Mouse (Mus musculus): Measurements from ENCODE around the gene Nf2. TPM values are rescaled to one million over a fixed set of nuclear protein-coding genes. Genes with fewer than 3 reads are reported as not detected.

Nf2 gene
- polyA plus RNA-seq (2012; rRNA removed) = 26.1 and 43.5 TPM in 2 replicates

DNA sequence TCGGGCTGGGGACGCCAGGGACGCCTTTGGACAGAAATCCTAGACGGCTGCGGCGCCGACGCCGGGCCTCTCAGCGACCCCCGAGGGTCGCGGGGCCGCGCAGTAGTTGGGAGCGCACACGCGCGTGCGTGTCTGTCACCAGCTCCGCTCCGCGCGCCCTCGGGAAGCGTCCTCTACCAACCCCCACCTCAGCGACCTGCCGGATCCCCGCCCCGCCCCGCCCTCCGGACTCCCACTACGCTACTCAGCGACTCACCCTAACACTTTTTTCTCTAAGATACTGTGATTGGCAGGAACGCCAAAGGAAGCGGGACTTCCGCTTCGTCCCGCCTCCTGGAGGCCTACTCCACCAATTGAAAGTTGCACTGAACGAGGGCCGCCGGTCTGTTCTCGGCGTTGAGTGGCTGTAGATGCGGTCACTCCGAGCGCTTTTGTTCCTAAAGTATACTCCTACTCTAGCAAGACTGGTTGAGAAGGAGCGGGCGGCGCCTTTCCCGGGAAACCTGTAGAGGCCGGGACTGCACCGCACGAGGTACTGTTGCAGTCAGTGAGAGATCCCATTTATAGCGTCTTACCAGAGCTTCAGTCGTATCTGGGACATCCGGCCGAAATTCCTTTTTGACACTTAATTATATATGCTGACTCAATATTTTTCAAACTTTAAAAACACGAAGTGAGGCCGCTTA, at the start of gene Nf2:
Gene Nf2 (minus strand): TSS at position 279 of the 686 bp plus-strand sequence.
- TF ChIP-seq POLR2A (IDR thresholded peaks at IDR 0.05; ENCODE audit: low read depth, low read length) (peak; percentile 48; the same call in 1 of the 2 replicates), CTCF (IDR thresholded peaks at IDR 0.05; ENCODE audit: extremely low read depth, insufficient read length, insufficient replicate concordance, low read depth, low read length) (no peak)
- peaks cover 2% of the 10 kb centered on the region; the same call in 1 of the 2 replicates for H3K4me1 ChIP-seq (ENCODE audit: control insufficient read depth, insufficient read depth, insufficient read length, low read length)
- H3K27ac ChIP-seq (ENCODE audit: insufficient read depth, low read depth, low read length) = peak within 1 kb of the TSS; percentile 48
- WGBS = under 1% methylated on average over 60 of the region's 60 CpGs
- no peaks in the 10 kb centered on the region for H3K36me3 ChIP-seq (ENCODE audit: control insufficient read depth, insufficient read depth, low read length)
- H3K27me3 ChIP-seq (ENCODE audit: control insufficient read depth, insufficient read depth, low read length) = no peaks in the 10 kb centered on the region
- peak within 1 kb of the TSS; percentile 95 for H3K4me3 ChIP-seq (ENCODE audit: low read depth, low read length)

DNA sequence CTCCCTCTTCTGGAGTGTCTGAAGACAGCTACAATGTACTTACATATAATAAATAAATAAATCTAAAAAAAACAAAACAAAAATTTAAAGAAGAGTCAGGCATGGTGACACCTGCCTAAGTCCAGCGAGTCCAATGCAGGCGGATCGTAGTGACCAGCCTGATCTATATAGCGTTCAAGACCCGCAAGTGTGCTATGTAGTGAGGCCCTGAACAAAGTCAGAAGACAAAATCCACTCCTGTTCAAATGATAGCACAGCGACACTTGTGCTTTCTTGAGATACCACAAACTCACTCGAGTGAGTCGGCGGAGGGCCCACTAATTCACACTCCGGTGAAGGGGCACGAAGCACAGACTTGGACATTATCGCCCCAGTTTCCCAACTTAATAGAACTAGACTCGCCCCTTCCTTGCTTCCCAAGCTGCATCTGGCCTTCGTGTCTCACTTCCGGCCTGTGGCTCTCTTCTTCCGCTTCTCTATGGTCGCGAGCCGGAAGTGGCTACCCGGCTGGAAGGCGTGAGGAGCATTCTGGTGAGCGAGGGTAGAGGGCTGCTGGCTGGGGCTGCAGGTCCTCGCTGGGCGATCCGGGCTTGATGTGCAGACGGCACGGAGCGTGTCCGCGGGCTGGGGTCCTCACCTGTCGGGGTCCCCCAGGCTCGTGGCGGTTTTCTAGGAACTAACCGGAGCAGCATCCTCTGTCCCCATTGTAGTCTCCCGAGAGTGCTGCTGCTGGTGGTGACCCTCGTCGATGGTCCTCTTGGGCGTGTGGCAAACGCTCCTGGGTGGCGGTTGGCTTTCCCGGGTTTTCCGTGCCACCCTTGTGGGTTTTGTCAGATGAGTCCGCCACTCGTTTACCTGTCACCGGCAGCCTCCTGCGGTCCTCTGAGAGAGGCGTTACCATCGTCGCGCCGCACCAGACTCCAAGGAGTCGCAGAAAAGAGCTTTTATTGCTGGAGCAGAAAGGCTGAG, 45.8 kb upstream of the Nf2 start, which contains the start of gene Thoc5:
Gene Thoc5 (plus strand): TSS at position 473 of the 969 bp plus-strand sequence.
- no peaks in the 10 kb centered on the region for H3K27me3 ChIP-seq (ENCODE audit: control insufficient read depth, insufficient read depth, low read length)
- under 1% methylated on average over 52 of the region's 52 CpGs for WGBS
- peak within 1 kb of the TSS; percentile 53 for H3K27ac ChIP-seq (ENCODE audit: insufficient read depth, low read depth, low read length)
- peak within 1 kb of the TSS; percentile 90 for H3K4me3 ChIP-seq (ENCODE audit: low read depth, low read length)
- peaks cover 8% of the 10 kb centered on the region for H3K36me3 ChIP-seq (ENCODE audit: control insufficient read depth, insufficient read depth, low read length)
- H3K4me1 ChIP-seq (ENCODE audit: control insufficient read depth, insufficient read depth, insufficient read length, low read length) = no peaks in the 10 kb centered on the region
- TF ChIP-seq CTCF (IDR thresholded peaks at IDR 0.05; ENCODE audit: extremely low read depth, insufficient read length, insufficient replicate concordance, low read depth, low read length) = no peak; the same call in 1 of the 2 replicates
- peak; percentile 73 for TF ChIP-seq POLR2A (IDR thresholded peaks at IDR 0.05; ENCODE audit: low read depth, low read length)

DNA sequence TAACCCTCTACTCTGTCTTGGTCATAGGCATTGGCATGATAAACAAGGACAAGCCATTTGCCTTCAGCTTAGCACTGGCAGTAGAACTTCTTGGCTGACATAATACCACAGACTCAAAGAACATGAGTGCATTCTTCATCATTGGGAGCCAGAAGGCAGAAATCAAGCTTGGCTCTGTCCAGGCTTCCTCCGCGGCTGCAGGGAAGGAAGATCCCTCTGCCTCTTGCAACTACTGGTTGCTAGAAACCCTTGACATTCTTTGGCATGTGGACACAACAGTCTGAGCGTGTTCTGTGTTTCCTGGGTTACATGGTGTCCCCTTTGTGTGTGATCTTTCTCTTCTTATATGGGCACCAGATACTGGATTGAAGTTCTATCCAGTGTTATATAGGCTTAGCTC, 37.7 kb upstream of the Nf2 start:
- H3K4me3 ChIP-seq (ENCODE audit: low read depth, low read length) = no peak overlapping the region
- 90% methylated on average over 3 of the region's 3 CpGs for WGBS
- peaks cover 9% of the 10 kb centered on the region for H3K36me3 ChIP-seq (ENCODE audit: control insufficient read depth, insufficient read depth, low read length)
- H3K27me3 ChIP-seq (ENCODE audit: control insufficient read depth, insufficient read depth, low read length) = no peaks in the 10 kb centered on the region
- H3K4me1 ChIP-seq (ENCODE audit: control insufficient read depth, insufficient read depth, insufficient read length, low read length) = peaks cover 8% of the 10 kb centered on the region
- TF ChIP-seq CTCF (IDR thresholded peaks at IDR 0.05; ENCODE audit: extremely low read depth, insufficient read length, insufficient replicate concordance, low read depth, low read length) (no peak), POLR2A (IDR thresholded peaks at IDR 0.05; ENCODE audit: low read depth, low read length) (no peak)
- no peak overlapping the region for H3K27ac ChIP-seq (ENCODE audit: insufficient read depth, low read depth, low read length)

DNA sequence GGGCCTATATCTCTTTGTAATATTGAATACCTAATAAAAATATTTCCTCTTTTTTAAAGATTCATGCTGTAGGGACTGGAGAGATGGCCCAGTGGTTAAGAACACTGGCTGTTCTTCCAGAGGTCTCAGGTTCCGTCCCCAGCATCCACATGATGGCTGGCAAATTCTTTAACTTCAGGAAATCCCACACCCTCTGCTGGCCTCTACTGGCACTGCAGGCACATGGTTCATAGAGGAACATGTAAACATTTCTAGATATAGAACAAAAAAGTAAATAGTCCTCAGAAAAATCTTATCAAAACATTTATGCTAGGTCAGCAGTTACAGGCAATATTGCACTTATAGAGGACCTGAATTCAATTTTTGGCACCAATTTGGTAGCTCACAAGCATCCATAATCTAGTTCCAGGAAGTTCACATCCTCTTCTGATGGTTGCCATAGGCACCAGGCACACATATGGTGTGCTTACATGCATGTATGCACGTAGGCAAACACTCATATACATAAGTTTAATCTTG, 36.1 kb upstream of the Nf2 start:
- Histone ChIP-seq H3K4me1 (ENCODE audit: control insufficient read depth, insufficient read depth, insufficient read length, low read length) (peaks cover 8% of the 10 kb centered on the region), H3K27ac (ENCODE audit: insufficient read depth, low read depth, low read length) (no peak overlapping the region), H3K36me3 (ENCODE audit: control insufficient read depth, insufficient read depth, low read length) (peaks cover 7% of the 10 kb centered on the region; the same call in 1 of the 2 replicates), H3K4me3 (ENCODE audit: low read depth, low read length) (no peak overlapping the region), H3K27me3 (ENCODE audit: control insufficient read depth, insufficient read depth, low read length) (no peaks in the 10 kb centered on the region)
- TF ChIP-seq CTCF (IDR thresholded peaks at IDR 0.05; ENCODE audit: extremely low read depth, insufficient read length, insufficient replicate concordance, low read depth, low read length) (peak; percentile 64; the same call in 1 of the 2 replicates), POLR2A (IDR thresholded peaks at IDR 0.05; ENCODE audit: low read depth, low read length) (no peak)
- WGBS = 67% methylated on average over 2 of the region's 2 CpGs

DNA sequence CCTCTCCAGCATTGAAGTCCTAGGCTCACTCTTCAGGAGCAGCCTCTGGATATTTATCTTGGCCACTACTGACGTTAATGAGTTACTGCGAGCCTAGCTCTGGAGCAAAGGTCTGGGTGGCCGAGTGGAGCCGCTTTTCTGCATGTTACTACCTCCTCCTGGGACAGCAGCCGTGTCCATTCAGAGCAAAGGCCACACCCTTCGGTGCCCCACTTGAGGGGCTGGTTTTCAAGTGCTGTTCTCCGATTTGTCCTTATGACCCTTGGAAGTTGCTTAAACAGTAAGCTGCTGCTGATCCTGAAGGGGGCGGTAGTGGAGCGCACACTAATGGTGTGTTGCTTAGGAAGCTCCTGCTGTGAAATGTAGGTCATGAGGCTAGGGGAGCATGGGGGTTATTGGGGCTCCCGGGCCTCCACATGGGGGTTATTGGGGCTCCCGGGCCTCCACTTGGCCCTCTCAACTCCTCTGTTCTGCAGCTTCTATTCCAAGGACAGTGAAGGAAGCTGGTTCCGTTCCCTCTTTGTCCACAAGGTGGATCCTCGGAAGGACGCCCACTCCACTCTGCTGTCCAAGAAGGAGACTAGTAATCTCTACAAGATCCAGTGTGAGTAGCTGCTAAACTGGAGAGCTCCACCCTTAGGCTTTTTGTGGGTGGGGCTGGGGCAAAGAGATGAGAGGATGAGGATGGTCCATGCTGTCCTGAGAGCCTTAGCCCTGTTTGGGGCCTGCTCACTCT, 33.7 kb upstream of the Nf2 start:
- WGBS = 13% methylated on average over 14 of the region's 14 CpGs
- Histone ChIP-seq H3K27me3 (ENCODE audit: control insufficient read depth, insufficient read depth, low read length) (no peaks in the 10 kb centered on the region), H3K36me3 (ENCODE audit: control insufficient read depth, insufficient read depth, low read length) (no peaks in the 10 kb centered on the region), H3K4me3 (ENCODE audit: low read depth, low read length) (peak overlapping the region; percentile 5; the same call in 1 of the 2 replicates), H3K4me1 (ENCODE audit: control insufficient read depth, insufficient read depth, insufficient read length, low read length) (peaks cover 8% of the 10 kb centered on the region), H3K27ac (ENCODE audit: insufficient read depth, low read depth, low read length) (peak overlapping the region; percentile 42; the same call in 1 of the 2 replicates)
- TF ChIP-seq CTCF (IDR thresholded peaks at IDR 0.05; ENCODE audit: extremely low read depth, insufficient read length, insufficient replicate concordance, low read depth, low read length) (peak; percentile 65; the same call in 1 of the 2 replicates), POLR2A (IDR thresholded peaks at IDR 0.05; ENCODE audit: low read depth, low read length) (no peak)

DNA sequence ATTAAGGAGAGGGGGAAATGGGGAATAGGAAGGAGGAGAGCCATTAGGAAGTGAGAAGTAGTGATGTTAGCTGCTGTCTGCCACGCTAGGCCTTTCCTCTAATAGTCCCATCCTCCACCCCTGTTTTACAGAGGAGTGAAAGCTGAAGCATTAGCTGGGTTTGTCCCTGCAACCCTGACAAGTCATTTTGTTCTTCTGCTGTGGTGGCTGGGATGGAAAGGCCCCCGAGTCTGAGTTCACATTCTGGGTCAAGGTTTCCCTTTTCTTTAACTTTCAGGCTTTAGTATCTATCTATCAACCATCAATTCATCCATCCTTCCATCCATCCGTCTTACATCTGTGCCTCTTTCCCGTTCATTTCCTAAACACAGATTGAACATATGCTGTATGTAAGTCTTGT, 31.8 kb upstream of the Nf2 start:
- peaks cover 8% of the 10 kb centered on the region for H3K4me1 ChIP-seq (ENCODE audit: control insufficient read depth, insufficient read depth, insufficient read length, low read length)
- no peaks in the 10 kb centered on the region for H3K27me3 ChIP-seq (ENCODE audit: control insufficient read depth, insufficient read depth, low read length)
- H3K27ac ChIP-seq (ENCODE audit: insufficient read depth, low read depth, low read length) = no peak overlapping the region
- 79% methylated on average over 4 of the region's 4 CpGs for WGBS
- no peaks in the 10 kb centered on the region for H3K36me3 ChIP-seq (ENCODE audit: control insufficient read depth, insufficient read depth, low read length)
- no peak for TF ChIP-seq POLR2A (IDR thresholded peaks at IDR 0.05; ENCODE audit: low read depth, low read length)
- no peak overlapping the region for H3K4me3 ChIP-seq (ENCODE audit: low read depth, low read length)
